Mouse (Mus musculus) left cerebral cortex, adult 18-20 months (tissue): ENCODE results near the gene Mad2l2. TPM values are rescaled to one million over a fixed set of nuclear protein-coding genes. Genes with fewer than 3 reads are reported as not detected.

Experiments used
- DNase-seq, 2 experiments: peaks; one replicate each; pipeline ENCODE4 v3.0.0; 2021 to 2022; ENCODE audit warnings: low spot score in 2 of 2, mixed read lengths in 1 of 2
- long read RNA-seq, 2 experiments: library from polyadenylated mRNA; stranded (forward); transcript quantifications; one replicate each; pipeline ENCODE4 v2.0.0; 2021
- total RNA-seq, 2 experiments: library from RNA; stranded (reverse); gene quantifications; 2 replicates each; pipeline ENCODE4 v1.2.3; 2021

Mad2l2 gene
- 10 to 100 TPM; 10.7 to 17.5 TPM for total RNA-seq
- long read RNA-seq, experiment 1, transcript Mad2l2-201 (8 exons, 1,535 nt): major isoform, 16 of 25 reads
- long read RNA-seq, experiment 1, partial matches to known transcripts: 0 of 25 reads
- long read RNA-seq, experiment 1, other reads (novel, unspliced or antisense): 6 of 25 reads
- long read RNA-seq, experiment 2, transcript Mad2l2-201 (8 exons, 1,535 nt): major isoform, 11 of 20 reads
- long read RNA-seq, experiment 2, partial matches to known transcripts: 2 of 20 reads
- long read RNA-seq, experiment 2, other reads (novel, unspliced or antisense): 5 of 20 reads

GRCm38 (mm10) chr4:148130133-148130532 lies at the start of gene Mad2l2:
Gene Mad2l2, plus strand, starts transcription at chr4:148130384.
- no peak for DNase-seq

GRCm38 (mm10) chr4:148080597-148080973 lies 49.6 kb upstream of the Mad2l2 start:
- no peak for DNase-seq

- no peak for DNase-seq
Measured at GRCm38 (mm10) chr4:148081201-148081600, 49.0 kb upstream of the Mad2l2 start.

- peak; percentile 41 to 52 for DNase-seq
Measured at GRCm38 (mm10) chr4:148082257-148083044, 47.7 kb upstream of the Mad2l2 start.

- no peak for DNase-seq
Measured at GRCm38 (mm10) chr4:148083176-148083899, 46.8 kb upstream of the Mad2l2 start.

- no peak for DNase-seq
Measured at GRCm38 (mm10) chr4:148084261-148084714, 45.9 kb upstream of the Mad2l2 start.

GRCm38 (mm10) chr4:148085131-148085906 lies 44.9 kb upstream of the Mad2l2 start:
- DNase-seq: no peak

- DNase-seq: no peak
Measured at GRCm38 (mm10) chr4:148085907-148086305, 44.3 kb upstream of the Mad2l2 start.

- no peak for DNase-seq
Measured at GRCm38 (mm10) chr4:148087091-148087906, 42.9 kb upstream of the Mad2l2 start.

GRCm38 (mm10) chr4:148087907-148088527 lies 42.2 kb upstream of the Mad2l2 start, which contains the start of gene Agtrap:
Gene Agtrap, minus strand, starts transcription at chr4:148088031.
- DNase-seq: peak; percentile 94 to 95

- no peak for DNase-seq
Measured at GRCm38 (mm10) chr4:148089166-148089565, 41.0 kb upstream of the Mad2l2 start.

- DNase-seq: no peak
Measured at GRCm38 (mm10) chr4:148091181-148091580, 39.0 kb upstream of the Mad2l2 start.

GRCm38 (mm10) chr4:148092551-148093271 lies 37.5 kb upstream of the Mad2l2 start:
- no peak for DNase-seq

- DNase-seq: no peak
Measured at GRCm38 (mm10) chr4:148094161-148094560, 36.0 kb upstream of the Mad2l2 start.

- DNase-seq: no peak
Measured at GRCm38 (mm10) chr4:148095081-148095480, 35.1 kb upstream of the Mad2l2 start.

GRCm38 (mm10) chr4:148097936-148098335 lies 32.2 kb upstream of the Mad2l2 start:
- no peak for DNase-seq

GRCm38 (mm10) chr4:148098666-148099065 lies 31.5 kb upstream of the Mad2l2 start:
- no peak for DNase-seq

- DNase-seq: peak; percentile 70 to 74
Measured at GRCm38 (mm10) chr4:148101801-148102527, 28.2 kb upstream of the Mad2l2 start.
